Mouse (Mus musculus): Measurements from ENCODE around the gene Zfp691. TPM values are rescaled to one million over a fixed set of nuclear protein-coding genes. Genes with fewer than 3 reads are reported as not detected.

The Zfp691 gene
- polyA plus RNA-seq, 1 experiment from 2014 or later = 3.7 TPM

DNA sequence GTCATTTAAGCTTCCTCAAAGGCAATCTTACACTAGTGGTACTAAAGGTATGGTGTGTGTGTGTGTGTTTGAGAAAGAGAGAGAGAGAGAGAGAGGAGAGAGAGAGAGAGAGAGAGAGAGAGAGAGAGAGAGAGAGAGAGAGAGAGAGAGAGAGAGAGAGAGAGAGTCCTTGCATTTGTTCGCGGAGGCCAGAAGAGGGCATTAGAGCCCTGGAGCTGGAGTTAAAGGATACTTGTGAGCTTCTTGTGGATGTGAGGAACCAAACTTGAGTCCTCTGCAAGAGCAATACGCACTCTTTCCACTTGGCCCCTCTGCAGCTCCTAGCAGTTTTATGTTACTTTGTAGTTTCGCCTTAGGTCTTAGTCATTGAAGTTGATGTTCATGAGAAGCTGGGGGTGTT is 11.0 kb downstream of the Zfp691 start:
- ATAC-seq (ENCODE audit: low FRiP score, low TSS enrichment) (no peak), DNase-seq (ENCODE audit: low spot score) (no peak)
- no peaks in the 10 kb centered on the region for H3K4me1 ChIP-seq (replicated peaks; ENCODE audit: control insufficient read depth, insufficient read depth)
- 73% methylated on average over 4 of the region's 4 CpGs for WGBS
- no peak overlapping the region for H3K4me3 ChIP-seq (ENCODE audit: low read depth, low read length)
- H3K27ac ChIP-seq (replicated peaks) = no peak overlapping the region
- H3K36me3 ChIP-seq (ENCODE audit: control insufficient read depth, insufficient read depth, low read length) = no peaks in the 10 kb centered on the region
- H3K4me2 ChIP-seq (replicated peaks; ENCODE audit: low read depth) = no peak overlapping the region
- no peak overlapping the region for H3K9ac ChIP-seq (ENCODE audit: low read length)
- H3K9me3 ChIP-seq (ENCODE audit: control insufficient read depth, low read length) = no peaks in the 10 kb centered on the region
- TF ChIP-seq CTCF (IDR thresholded peaks at IDR 0.05; ENCODE audit: low read depth) = peak; percentile 33; the same call in 1 of the 2 replicates
- no peak for TF ChIP-seq EP300 (optimal IDR thresholded peaks at IDR 0.05)
- no peaks in the 10 kb centered on the region for H3K27me3 ChIP-seq (ENCODE audit: control insufficient read depth, insufficient read depth, low read length)

DNA sequence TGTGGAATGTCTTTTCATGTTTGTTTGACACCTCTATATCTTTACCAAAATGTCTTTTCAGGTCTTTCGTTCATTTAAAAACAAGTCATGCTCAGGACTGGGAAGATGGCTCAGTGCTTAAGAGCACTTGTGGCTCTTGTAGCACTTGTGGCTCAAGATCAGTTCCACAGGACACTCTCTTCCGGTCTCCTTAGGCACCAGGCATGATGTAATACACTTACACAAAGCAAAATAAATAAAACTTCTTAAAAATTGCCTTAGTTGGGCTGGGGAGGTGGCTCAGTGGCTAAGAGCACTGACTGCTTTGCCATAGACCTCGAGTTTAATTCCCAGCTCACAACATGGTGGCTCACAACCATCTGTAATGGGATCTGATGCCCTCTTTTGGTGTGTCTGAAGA is 12.6 kb downstream of the Zfp691 start:
- H3K9ac ChIP-seq (ENCODE audit: low read length) = no peak overlapping the region
- H3K27me3 ChIP-seq (ENCODE audit: control insufficient read depth, insufficient read depth, low read length) = no peaks in the 10 kb centered on the region
- no peaks in the 10 kb centered on the region for H3K4me1 ChIP-seq (replicated peaks; ENCODE audit: control insufficient read depth, insufficient read depth)
- no peak overlapping the region for H3K4me2 ChIP-seq (replicated peaks; ENCODE audit: low read depth)
- no peak overlapping the region for H3K4me3 ChIP-seq (ENCODE audit: low read depth, low read length)
- ATAC-seq (ENCODE audit: low FRiP score, low TSS enrichment) (no peak), DNase-seq (ENCODE audit: low spot score) (no peak)
- H3K27ac ChIP-seq (replicated peaks) = no peak overlapping the region
- 63% methylated on average over 3 of the region's 3 CpGs for WGBS
- TF ChIP-seq CTCF (IDR thresholded peaks at IDR 0.05; ENCODE audit: low read depth) = no peak
- no peak for TF ChIP-seq EP300 (optimal IDR thresholded peaks at IDR 0.05)
- no peaks in the 10 kb centered on the region for H3K9me3 ChIP-seq (ENCODE audit: control insufficient read depth, low read length)
- H3K36me3 ChIP-seq (ENCODE audit: control insufficient read depth, insufficient read depth, low read length) = no peaks in the 10 kb centered on the region

DNA sequence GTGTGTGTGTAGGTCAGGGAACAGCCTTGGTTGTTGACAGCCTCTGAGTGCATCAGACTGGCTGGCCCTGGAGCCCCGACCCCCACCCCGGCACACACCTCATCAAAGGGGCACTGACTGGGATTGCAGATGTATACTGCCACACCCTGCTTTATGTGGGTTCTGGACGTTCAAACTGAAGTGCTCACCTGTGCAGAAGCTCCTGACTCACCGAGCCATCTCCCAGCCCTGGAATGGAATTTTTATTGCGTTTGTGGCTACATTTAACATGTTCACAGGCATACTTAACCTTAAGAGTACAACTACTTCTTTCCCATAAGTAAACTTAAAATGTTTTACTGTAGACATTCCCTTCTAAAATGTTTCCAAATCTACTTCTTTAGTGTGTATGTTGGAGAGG is 16.1 kb downstream of the Zfp691 start:
- no peak overlapping the region for H3K4me3 ChIP-seq (ENCODE audit: low read depth, low read length)
- no peak for DNase-seq (ENCODE audit: low spot score)
- no peak overlapping the region for H3K9ac ChIP-seq (ENCODE audit: low read length)
- ATAC-seq (ENCODE audit: low FRiP score, low TSS enrichment) = peak; percentile 47; the same call in 1 of the 2 replicates
- TF ChIP-seq EP300 (optimal IDR thresholded peaks at IDR 0.05) (no peak), CTCF (IDR thresholded peaks at IDR 0.05; ENCODE audit: low read depth) (no peak)
- WGBS = 51% methylated on average over 5 of the region's 5 CpGs
- no peak overlapping the region for H3K27ac ChIP-seq (replicated peaks)
- H3K27me3 ChIP-seq (ENCODE audit: control insufficient read depth, insufficient read depth, low read length) = no peaks in the 10 kb centered on the region
- H3K9me3 ChIP-seq (ENCODE audit: control insufficient read depth, low read length) = no peaks in the 10 kb centered on the region
- H3K4me2 ChIP-seq (replicated peaks; ENCODE audit: low read depth) = no peak overlapping the region
- H3K4me1 ChIP-seq (replicated peaks; ENCODE audit: control insufficient read depth, insufficient read depth) = no peaks in the 10 kb centered on the region
- H3K36me3 ChIP-seq (ENCODE audit: control insufficient read depth, insufficient read depth, low read length) = no peaks in the 10 kb centered on the region

- DNase-seq (ENCODE audit: low spot score) = peak; percentile 57
- H3K27me3 ChIP-seq (ENCODE audit: control insufficient read depth, insufficient read depth, low read length) = no peaks in the 10 kb centered on the region
- no peak overlapping the region for H3K4me3 ChIP-seq (ENCODE audit: low read depth, low read length)
- H3K9me3 ChIP-seq (ENCODE audit: control insufficient read depth, low read length) = no peaks in the 10 kb centered on the region
- ATAC-seq (ENCODE audit: low FRiP score, low TSS enrichment) = no peak
- WGBS = 38% methylated on average over 2 of the region's 2 CpGs
- no peaks in the 10 kb centered on the region for H3K36me3 ChIP-seq (ENCODE audit: control insufficient read depth, insufficient read depth, low read length)
- no peak overlapping the region for H3K4me2 ChIP-seq (replicated peaks; ENCODE audit: low read depth)
- no peak overlapping the region for H3K27ac ChIP-seq (replicated peaks)
- no peaks in the 10 kb centered on the region for H3K4me1 ChIP-seq (replicated peaks; ENCODE audit: control insufficient read depth, insufficient read depth)
- TF ChIP-seq EP300 (optimal IDR thresholded peaks at IDR 0.05) (no peak), CTCF (IDR thresholded peaks at IDR 0.05; ENCODE audit: low read depth) (peak; percentile 69)
- no peak overlapping the region for H3K9ac ChIP-seq (ENCODE audit: low read length)
Observed at GRCm38 (mm10) chr4:119157186-119157585, 16.8 kb downstream of the Zfp691 start.

- TF ChIP-seq CTCF (IDR thresholded peaks at IDR 0.05; ENCODE audit: low read depth) (no peak), EP300 (optimal IDR thresholded peaks at IDR 0.05) (no peak)
- no peaks in the 10 kb centered on the region for H3K9me3 ChIP-seq (ENCODE audit: control insufficient read depth, low read length)
Observed at GRCm38 (mm10) chr4:119148741-119149140, 25.3 kb downstream of the Zfp691 start.

DNA sequence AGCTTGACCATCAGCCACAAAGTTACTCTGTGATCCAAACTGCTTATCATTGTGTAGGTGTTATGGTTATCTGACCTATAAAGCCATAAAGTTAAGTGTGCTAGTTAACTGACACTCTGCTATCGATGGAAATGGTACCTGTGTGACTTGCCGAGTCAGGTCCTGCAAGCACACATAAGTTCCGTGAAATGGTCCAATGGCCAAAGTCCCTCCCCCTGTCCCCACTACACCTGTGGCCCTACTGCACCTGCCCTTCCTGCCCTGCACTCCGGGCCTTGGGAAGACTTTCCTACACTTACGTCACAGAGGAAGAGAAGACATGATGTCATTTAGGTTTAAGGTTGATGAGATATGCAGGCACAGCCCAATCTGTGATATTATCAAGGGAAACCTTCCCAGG is 26.6 kb downstream of the Zfp691 start:
- no peak for TF ChIP-seq EP300 (optimal IDR thresholded peaks at IDR 0.05)
- no peak for TF ChIP-seq CTCF (IDR thresholded peaks at IDR 0.05; ENCODE audit: low read depth)
- DNase-seq (ENCODE audit: low spot score) = no peak
- H3K4me1 ChIP-seq (replicated peaks; ENCODE audit: control insufficient read depth, insufficient read depth) = no peaks in the 10 kb centered on the region
- no peaks in the 10 kb centered on the region for H3K27me3 ChIP-seq (ENCODE audit: control insufficient read depth, insufficient read depth, low read length)
- ATAC-seq (ENCODE audit: low FRiP score, low TSS enrichment) = no peak
- no peaks in the 10 kb centered on the region for H3K9me3 ChIP-seq (ENCODE audit: control insufficient read depth, low read length)
- no peak overlapping the region for H3K4me3 ChIP-seq (ENCODE audit: low read depth, low read length)
- no peak overlapping the region for H3K4me2 ChIP-seq (replicated peaks; ENCODE audit: low read depth)
- H3K36me3 ChIP-seq (ENCODE audit: control insufficient read depth, insufficient read depth, low read length) = no peaks in the 10 kb centered on the region
- no peak overlapping the region for H3K27ac ChIP-seq (replicated peaks)
- WGBS = 79% methylated on average over 5 of the region's 5 CpGs
- H3K9ac ChIP-seq (ENCODE audit: low read length) = no peak overlapping the region

More at GRCm38 (mm10) chr4:119148741-119149140, 25.3 kb downstream of the Zfp691 start:
- H3K36me3 ChIP-seq (ENCODE audit: control insufficient read depth, insufficient read depth, low read length) = no peaks in the 10 kb centered on the region
- H3K27me3 ChIP-seq (ENCODE audit: control insufficient read depth, insufficient read depth, low read length) = no peaks in the 10 kb centered on the region
- no peak overlapping the region for H3K4me2 ChIP-seq (replicated peaks; ENCODE audit: low read depth)
- H3K4me1 ChIP-seq (replicated peaks; ENCODE audit: control insufficient read depth, insufficient read depth) = no peaks in the 10 kb centered on the region
- H3K9ac ChIP-seq (ENCODE audit: low read length) = no peak overlapping the region
- no peak overlapping the region for H3K27ac ChIP-seq (replicated peaks)
- no peak for DNase-seq (ENCODE audit: low spot score)
- 71% methylated on average over 11 of the region's 11 CpGs for WGBS
- no peak overlapping the region for H3K4me3 ChIP-seq (ENCODE audit: low read depth, low read length)
- ATAC-seq (ENCODE audit: low FRiP score, low TSS enrichment) = no peak

Data from stomach, postnatal 0 days (tissue).